Mouse (Mus musculus): ENCODE data around the gene Dnmt3b.
"Not testable (repeated sequence)": the region's sequence is repeated elsewhere in the genome, so short reads cannot be mapped to it uniquely, and the experiment has no call there.

Gene Dnmt3b

DNA sequence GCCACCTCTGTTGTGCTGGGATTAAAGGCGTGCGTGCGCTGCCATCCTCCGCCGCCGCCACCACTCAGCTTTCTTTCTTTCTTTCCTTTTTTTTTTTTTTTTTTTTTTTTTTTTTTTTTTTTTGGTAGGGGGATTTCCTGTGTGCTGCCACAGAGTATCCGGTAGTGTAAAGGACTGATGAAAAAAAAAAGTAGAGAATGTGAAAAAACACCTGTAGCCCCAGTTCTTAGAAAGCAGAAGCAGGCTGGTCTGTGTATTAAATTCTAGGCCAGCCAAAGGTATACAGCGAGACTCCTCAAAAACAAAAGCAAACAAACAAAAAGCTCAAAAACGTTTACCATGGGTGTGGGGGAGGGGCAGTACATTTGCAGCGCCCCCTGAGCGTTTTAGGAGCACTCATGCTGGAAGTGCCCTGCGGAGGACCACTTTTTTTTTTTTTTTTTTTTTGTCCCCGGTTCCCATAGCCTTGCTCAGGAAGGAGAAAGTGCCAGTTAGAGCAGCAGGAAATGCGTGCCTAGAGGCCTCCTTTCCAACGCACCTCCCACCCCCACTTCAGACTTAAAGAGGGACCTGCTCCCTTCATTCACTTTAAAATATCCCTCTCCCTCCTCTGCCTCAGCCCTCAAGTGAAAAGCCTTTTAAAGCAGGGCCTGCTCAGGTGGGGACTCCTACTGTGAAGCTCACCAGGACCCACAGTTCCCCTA is 10.1 kb upstream of the Dnmt3b start:
- no peak for DNase-seq

DNA sequence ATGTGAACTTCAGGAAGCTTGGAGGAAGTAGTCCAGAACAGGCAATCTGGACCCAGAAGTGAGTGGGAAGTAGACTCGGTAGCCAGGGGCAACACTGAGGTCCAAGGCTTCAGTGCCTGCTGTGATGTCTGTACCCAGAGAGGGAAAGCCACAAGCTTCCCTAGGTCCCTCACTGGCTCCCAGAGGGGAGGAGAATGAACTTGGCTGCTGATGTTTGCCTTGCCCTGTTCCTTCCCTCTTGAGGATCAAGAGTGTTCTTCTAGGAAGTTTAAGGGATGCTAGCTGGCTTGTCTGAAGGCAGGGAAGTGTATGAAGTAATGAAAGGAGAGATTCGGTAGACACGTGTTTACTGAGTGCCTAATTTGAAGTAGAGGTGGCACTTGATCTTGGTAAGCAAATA is 6.8 kb upstream of the Dnmt3b start:
- DNase-seq: no peak

- DNase-seq: no peak
Observed at GRCm38 (mm10) chr2:153642999-153643398, 6.3 kb upstream of the Dnmt3b start.

DNA sequence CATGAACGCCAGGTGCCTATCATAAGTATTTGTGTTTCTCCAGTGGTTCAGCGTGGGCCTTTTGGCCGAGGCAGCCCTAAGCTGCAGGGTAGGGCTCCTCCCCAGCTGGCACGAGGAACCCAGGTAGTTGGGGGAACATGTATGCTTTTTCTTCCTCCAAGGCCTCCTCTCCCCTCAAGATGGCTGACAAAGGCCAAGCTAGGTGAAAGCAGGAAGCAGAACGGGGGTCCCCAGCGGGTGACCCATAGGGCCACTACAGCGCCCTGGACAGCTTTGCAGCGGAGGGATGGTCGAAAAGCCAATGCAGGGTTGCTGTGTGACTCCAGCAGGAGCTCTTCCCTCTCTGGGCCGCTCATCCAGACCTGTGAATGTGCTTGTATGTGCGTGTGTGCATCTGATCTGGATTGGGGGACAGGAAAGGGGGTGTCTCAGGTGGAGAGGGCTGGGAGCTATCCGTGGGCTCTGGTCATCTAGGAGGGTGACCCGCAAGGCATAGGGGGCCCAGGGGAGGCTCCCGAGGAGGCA is 415 bp upstream of the Dnmt3b start:
- DNase-seq: no peak

DNA sequence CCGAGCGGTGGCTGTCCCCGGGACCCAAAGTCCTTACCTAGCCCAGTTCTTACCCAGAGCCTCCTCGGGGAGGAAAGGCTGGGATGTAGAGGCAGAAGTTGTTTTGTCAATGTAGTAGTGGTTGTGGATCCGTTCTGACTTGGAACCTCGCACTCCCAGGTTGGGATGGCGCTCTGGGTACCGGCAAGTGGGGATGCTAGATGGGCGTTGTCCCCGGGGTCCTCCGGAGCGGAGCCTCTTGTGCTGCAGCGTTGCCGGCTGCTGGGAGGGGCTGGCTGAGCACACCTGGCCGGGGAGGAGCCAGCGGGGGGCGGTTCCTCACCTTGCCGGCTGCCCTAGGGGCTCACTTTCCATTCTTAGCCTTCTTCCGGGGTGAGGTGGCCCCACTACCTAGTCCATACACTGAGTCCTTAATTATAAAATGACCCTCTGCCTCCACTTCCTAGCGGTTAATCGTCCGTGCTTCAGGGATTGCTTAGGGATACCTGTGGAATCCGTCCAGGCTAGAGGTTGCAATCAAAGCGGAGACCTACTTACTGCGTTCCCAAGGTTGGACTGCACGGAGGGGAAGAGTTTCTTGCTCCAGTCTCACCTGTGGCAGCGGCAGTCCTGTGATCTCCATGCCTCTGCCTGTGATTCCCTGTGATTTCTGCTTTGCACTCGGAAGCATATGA is 901 bp downstream of the Dnmt3b start:
- DNase-seq: peak; percentile 13

- DNase-seq: no peak
Observed at GRCm38 (mm10) chr2:153651681-153652080, 2.4 kb downstream of the Dnmt3b start.

DNA sequence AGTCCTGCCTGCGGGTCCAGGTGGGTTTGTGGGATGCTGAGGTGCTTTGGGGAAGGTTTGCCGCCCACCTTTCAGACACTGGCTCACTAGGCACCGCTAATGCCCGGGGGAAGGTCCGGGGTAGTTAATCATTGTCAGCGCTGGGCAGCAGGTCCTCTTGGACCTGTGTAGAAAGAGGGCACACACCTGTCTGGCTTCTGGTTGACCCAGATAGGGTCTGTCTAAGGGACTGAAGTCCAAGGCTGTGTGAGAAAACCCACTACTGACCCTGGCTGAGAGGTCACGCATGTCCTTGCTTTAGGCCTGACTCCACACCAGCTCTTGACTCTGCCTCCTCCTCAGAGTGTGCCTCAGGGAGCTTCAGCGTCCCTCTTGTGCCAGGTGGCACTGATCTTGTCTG is 8.4 kb downstream of the Dnmt3b start:
- not testable (repeated sequence) for DNase-seq

- no peak for DNase-seq
Observed at GRCm38 (mm10) chr2:153660616-153661015, 11.4 kb downstream of the Dnmt3b start.

- DNase-seq: no peak
Observed at GRCm38 (mm10) chr2:153665401-153665800, 16.2 kb downstream of the Dnmt3b start.

DNA sequence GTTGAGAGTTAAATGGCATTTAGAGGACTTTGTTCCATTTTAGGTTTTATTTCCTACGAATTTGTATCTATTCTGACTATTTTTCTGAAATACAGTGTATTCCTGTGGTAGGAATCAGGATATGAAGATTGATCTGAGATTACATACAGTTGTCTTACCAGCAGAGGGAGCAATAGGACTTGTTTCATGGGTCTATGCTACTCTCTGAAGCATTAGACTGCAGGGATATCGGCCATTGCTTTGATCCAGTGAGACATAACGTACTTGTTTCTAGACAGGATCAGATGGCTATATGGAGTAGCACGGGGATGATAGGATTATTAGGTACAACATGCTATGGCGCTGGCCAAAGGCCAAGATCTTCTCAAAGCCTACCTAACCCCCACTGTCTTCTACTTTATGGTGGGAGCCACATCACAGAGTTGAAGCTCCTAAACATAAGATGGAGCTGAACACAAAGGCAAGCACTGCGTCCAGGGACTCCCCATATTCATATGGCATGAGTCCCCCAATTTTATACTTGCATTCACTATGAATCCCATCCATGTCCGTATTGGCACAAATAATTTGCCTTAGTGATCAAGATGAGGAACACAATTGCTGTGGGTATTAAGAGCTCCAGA is 19.6 kb downstream of the Dnmt3b start:
- peak; percentile 79 for DNase-seq

GRCm38 (mm10) chr2:153670111-153670510 is 20.9 kb downstream of the Dnmt3b start:
- no peak for DNase-seq

DNA sequence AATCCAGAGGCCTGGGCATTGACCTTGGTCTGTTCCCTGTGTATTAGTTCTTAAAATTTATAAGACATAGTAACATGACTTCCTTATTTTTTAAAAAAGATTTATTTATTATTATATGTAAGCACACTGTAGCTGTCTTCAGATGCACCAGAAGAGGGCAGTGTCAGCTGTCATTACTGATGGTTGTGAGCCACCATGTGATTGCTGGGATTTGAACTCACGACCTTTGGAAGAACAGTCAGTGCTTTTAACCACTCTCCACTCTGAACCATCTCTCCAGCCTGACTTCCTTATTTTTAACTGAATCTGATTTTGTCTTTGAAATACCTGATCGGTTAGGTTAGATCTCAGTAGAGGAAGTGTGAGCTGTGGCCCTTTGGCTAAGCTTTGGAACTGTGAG is 23.4 kb downstream of the Dnmt3b start:
- DNase-seq: no peak

GRCm38 (mm10) chr2:153675364-153675763 is 26.1 kb downstream of the Dnmt3b start:
- DNase-seq: not testable (repeated sequence)

GRCm38 (mm10) chr2:153676944-153677343 is 27.7 kb downstream of the Dnmt3b start:
- DNase-seq: no peak

DNA sequence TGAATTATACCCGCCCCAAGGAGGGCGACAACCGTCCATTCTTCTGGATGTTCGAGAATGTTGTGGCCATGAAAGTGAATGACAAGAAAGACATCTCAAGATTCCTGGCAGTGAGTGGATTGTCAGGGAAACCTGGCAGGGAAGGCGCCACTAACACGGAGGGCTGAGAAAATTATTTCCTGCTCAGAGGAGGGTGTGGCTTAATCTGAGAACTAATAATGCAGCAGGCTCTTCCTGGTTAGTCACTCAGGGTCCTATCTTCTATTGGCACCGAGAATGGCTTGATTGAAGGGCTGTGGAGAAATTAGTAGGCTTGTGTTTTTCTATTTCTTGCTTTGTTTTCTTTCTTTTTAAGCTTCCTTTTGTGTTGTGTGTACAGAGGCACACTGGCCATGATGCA is 28.3 kb downstream of the Dnmt3b start:
- no peak for DNase-seq

GRCm38 (mm10) chr2:153679959-153680358 is 30.7 kb downstream of the Dnmt3b start:
- DNase-seq: no peak

DNA sequence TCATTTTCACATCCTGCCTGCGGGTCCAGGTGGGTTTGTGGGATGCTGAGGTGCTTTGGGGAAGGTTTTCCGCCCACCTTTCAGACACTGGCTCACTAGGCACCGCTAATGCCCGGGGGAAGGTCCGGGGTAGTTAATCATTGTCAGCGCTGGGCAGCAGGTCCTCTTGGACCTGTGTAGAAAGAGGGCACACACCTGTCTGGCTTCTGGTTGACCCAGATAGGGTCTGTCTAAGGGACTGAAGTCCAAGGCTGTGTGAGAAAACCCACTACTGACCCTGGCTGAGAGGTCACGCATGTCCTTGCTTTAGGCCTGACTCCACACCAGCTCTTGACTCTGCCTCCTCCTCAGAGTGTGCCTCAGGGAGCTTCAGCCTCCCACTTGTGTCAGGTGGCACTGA is 44.2 kb downstream of the Dnmt3b start:
- not testable (repeated sequence) for DNase-seq

GRCm38 (mm10) chr2:153694462-153695085 is 45.3 kb downstream of the Dnmt3b start:
- no peak for DNase-seq

DNA sequence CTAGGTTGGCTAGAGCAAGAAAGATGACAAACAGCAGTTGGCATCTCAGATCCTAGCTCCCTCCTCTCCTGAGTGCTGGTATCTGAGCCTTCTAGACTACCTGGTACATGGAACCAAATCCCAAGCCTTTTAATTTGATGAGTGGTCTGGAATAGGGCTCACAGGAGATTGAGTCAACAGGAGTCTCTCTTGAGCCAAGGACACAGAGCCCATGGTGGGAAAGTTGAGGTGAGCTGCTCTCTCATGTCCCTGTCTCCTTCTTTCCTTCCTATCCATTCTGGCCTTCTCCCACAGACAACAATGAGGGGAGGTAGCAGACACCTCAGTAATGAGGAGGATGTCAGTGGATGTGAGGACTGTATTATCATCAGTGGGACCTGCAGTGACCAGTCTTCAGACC is 47.1 kb downstream of the Dnmt3b start, which contains the start of gene Dnmt3c:
Dnmt3c (plus strand) TSS at position 301 of the 400 bp plus-strand sequence.
- DNase-seq: no peak

GRCm38 (mm10) chr2:153703389-153703788 is 54.1 kb downstream of the Dnmt3b start:
- DNase-seq: no peak

DNA sequence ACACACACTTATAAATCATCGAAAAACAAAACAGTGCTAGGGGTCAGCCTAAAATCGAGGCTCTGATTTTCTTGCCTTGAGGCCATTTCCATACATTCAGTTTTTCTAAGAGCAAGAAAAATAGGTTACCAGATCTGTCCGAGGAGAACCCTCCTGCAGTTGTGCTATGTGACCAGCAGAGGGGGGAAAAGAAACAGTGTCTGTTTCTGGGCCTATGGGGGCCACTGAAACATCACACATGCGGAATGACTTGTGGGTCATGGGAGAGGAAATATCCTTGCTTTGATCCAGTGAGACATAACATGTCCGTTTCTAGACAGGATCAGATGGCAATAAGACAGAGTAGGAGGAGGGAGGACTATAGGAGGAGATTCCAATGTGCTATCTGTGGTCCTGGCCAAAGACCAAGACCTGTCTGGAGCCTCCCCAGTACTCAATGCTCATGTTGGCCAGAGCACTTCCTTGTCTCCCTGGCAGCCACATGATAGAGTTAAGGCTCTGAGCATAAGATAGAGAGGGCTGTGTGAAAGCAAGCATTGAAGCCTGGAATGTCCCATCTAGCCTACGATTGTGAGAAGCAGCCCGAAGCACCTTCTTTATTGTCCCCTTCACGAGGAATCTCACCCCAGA is 61.6 kb downstream of the Dnmt3b start:
- peak; percentile 23 for DNase-seq

- DNase-seq: no peak
Observed at GRCm38 (mm10) chr2:153712646-153713091, 63.4 kb downstream of the Dnmt3b start.

- peak; percentile 56 for DNase-seq
Observed at GRCm38 (mm10) chr2:153713227-153713626, 64.0 kb downstream of the Dnmt3b start.

Measured in cerebellum, adult 9-10 months (tissue).